Mouse (Mus musculus) CH12.LX (cell line): Measurements from ENCODE around the gene Arhgap6. TPM values are rescaled to one million over a fixed set of nuclear protein-coding genes. Genes with fewer than 3 reads are reported as not detected.
A peak's percentile ranks its signal among the peaks of the same experiment; 100 is the strongest.

Experiments
- DNase-seq: peaks from one replicate; pipeline ENCODE4 v3.0.0-alpha.2; 2013; ENCODE audit errors: extremely low read depth
- H3K27ac ChIP-seq: 2 replicates; pipeline ENCODE4 v1.5.1; 2012; ENCODE audit warnings: low read depth, mild to moderate bottlenecking, control low read depth, moderate library complexity; ENCODE audit not compliant: insufficient read depth
- H3K27me3 ChIP-seq: replicated peaks from 2 replicates; pipeline ENCODE3; 2012; ENCODE audit warnings: inconsistent platforms
- H3K36me3 ChIP-seq, 2 experiments: replicated peaks in 1 of 2; 2 replicates each; pipeline versions ENCODE3 to v1.6.1; 2012; ENCODE audit warnings: inconsistent platforms in 1 of 2, low read length in 1 of 2, mild to moderate bottlenecking in 1 of 2, mixed read lengths in 1 of 2, moderate library complexity in 1 of 2; ENCODE audit not compliant: control insufficient read depth in 1 of 2, insufficient read depth in 1 of 2
- H3K4me1 ChIP-seq, 2 experiments: 2 replicates each; pipeline ENCODE4 v1.6.1; 2012; ENCODE audit warnings: inconsistent platforms in 1 of 2, moderate library complexity in 1 of 2; ENCODE audit not compliant: insufficient read depth in 2 of 2, control insufficient read depth in 1 of 2
- H3K4me2 ChIP-seq: 2 replicates; pipeline ENCODE4 v1.6.1; 2012; ENCODE audit warnings: low read depth, mild to moderate bottlenecking, control low read depth; ENCODE audit not compliant: poor library complexity, insufficient read depth, severe bottlenecking
- H3K4me3 ChIP-seq, 3 experiments: fragments of 150-350 bp in 1 of 3; sonication (generic) in 1 of 3; replicated peaks in 1 of 3; 2 replicates each; pipeline versions ENCODE3 to v1.5.1; 2011 to 2012; ENCODE audit warnings: low read depth in 2 of 3, low read length in 2 of 3, mild to moderate bottlenecking in 2 of 3, moderate library complexity in 2 of 3, control low read depth in 1 of 3, improper control_type of control experiment in 1 of 3, inconsistent platforms in 1 of 3, mixed read lengths in 1 of 3; ENCODE audit not compliant: poor library complexity in 1 of 3
- H3K79me2 ChIP-seq: replicated peaks from 2 replicates; pipeline ENCODE4 v1.6.1; 2012; ENCODE audit warnings: mild to moderate bottlenecking, moderate library complexity; ENCODE audit not compliant: control insufficient read depth, poor library complexity, insufficient read depth, severe bottlenecking; ENCODE audit errors: extremely low read depth
- H3K9ac ChIP-seq: 2 replicates; pipeline ENCODE4 v1.6.1; 2012; ENCODE audit warnings: low read depth, mild to moderate bottlenecking, control low read depth, moderate library complexity; ENCODE audit not compliant: insufficient read depth
- H3K9me3 ChIP-seq: replicated peaks from 2 replicates; pipeline ENCODE3; 2012; ENCODE audit warnings: low read length, inconsistent platforms, mixed read lengths
- BHLHE40 ChIP-seq: IDR thresholded peaks from 2 replicates; pipeline ENCODE4 v1.6.1; 2011; ENCODE audit warnings: mild to moderate bottlenecking, low read depth, low read length, improper control_type of control experiment
- CTCF ChIP-seq, 2 experiments: IDR thresholded peaks in 1 of 2; conservative IDR thresholded peaks in 1 of 2; 2 replicates each; pipeline ENCODE4 v1.5.1; 2011 to 2012; ENCODE audit warnings: low read depth in 2 of 2, low read length in 2 of 2, improper control_type of control experiment in 1 of 2, inconsistent platforms in 1 of 2, mild to moderate bottlenecking in 1 of 2, moderate library complexity in 1 of 2
- E2F4 ChIP-seq: IDR thresholded peaks from 2 replicates; pipeline ENCODE4 v1.6.1; 2011; ENCODE audit warnings: low read depth, low read length, improper control_type of control experiment; ENCODE audit not compliant: insufficient replicate concordance
- GABPA ChIP-seq: IDR thresholded peaks from 2 replicates; pipeline ENCODE4 v1.6.1; 2012; ENCODE audit warnings: low read depth, low read length, improper control_type of control experiment, inconsistent platforms; ENCODE audit not compliant: insufficient replicate concordance
- JUND ChIP-seq: conservative IDR thresholded peaks from 2 replicates; pipeline ENCODE4 v1.6.1; 2011; ENCODE audit warnings: low read depth, low read length, improper control_type of control experiment
- MAX ChIP-seq: IDR thresholded peaks from 2 replicates; pipeline ENCODE4 v1.6.1; 2011; ENCODE audit warnings: low read length, improper control_type of control experiment
- MAZ ChIP-seq: IDR thresholded peaks from 2 replicates; pipeline ENCODE4 v1.6.1; 2012; ENCODE audit warnings: low read depth, mild to moderate bottlenecking, inconsistent platforms, low read length, improper control_type of control experiment, moderate library complexity
- MEF2A ChIP-seq: IDR thresholded peaks from 2 replicates; pipeline ENCODE4 v1.6.1; 2014; ENCODE audit warnings: low read depth, mild to moderate bottlenecking, inconsistent platforms, low read length, improper control_type of control experiment, borderline replicate concordance
- MXI1 ChIP-seq: IDR thresholded peaks from 2 replicates; pipeline ENCODE4 v1.6.1; 2011; ENCODE audit warnings: mild to moderate bottlenecking, low read depth, low read length, improper control_type of control experiment
- MYC ChIP-seq: IDR thresholded peaks from 2 replicates; pipeline ENCODE4 v1.6.1; 2011; ENCODE audit warnings: low read depth, mild to moderate bottlenecking, improper control_type of control experiment, low read length
- NRF1 ChIP-seq: IDR thresholded peaks from 2 replicates; pipeline ENCODE4 v1.6.1; 2014; ENCODE audit warnings: low read depth, mild to moderate bottlenecking, inconsistent platforms, low read length, improper control_type of control experiment, moderate library complexity
- PAX5 ChIP-seq: IDR thresholded peaks from 2 replicates; pipeline ENCODE4 v1.6.1; 2012; ENCODE audit warnings: low read length, inconsistent platforms, mixed read lengths
- POLR2AphosphoS2 ChIP-seq: IDR thresholded peaks from 2 replicates; pipeline ENCODE4 v1.6.1; 2011; ENCODE audit warnings: low read depth, low read length, improper control_type of control experiment
- RAD21 ChIP-seq: IDR thresholded peaks from 2 replicates; pipeline ENCODE4 v1.6.1; 2011; ENCODE audit warnings: low read depth, mild to moderate bottlenecking, low read length, improper control_type of control experiment, moderate library complexity
- SMC3 ChIP-seq: IDR thresholded peaks from 2 replicates; pipeline ENCODE4 v1.6.1; 2011; ENCODE audit warnings: low read depth, low read length, improper control_type of control experiment
- UBTF ChIP-seq: IDR thresholded peaks from 2 replicates; pipeline ENCODE4 v1.6.1; 2012; ENCODE audit warnings: low read depth, mild to moderate bottlenecking, inconsistent platforms, low read length, improper control_type of control experiment, moderate library complexity
- USF2 ChIP-seq: conservative IDR thresholded peaks from 2 replicates; pipeline ENCODE4 v1.6.1; 2011; ENCODE audit warnings: low read depth, low read length, improper control_type of control experiment
- ZMIZ1 ChIP-seq: IDR thresholded peaks from 2 replicates; pipeline ENCODE4 v1.6.1; 2012; ENCODE audit warnings: low read depth, mild to moderate bottlenecking, inconsistent platforms, low read length, improper control_type of control experiment
- dilution Hi-C: fragments of 300-500 bp; cut with MboI; formaldehyde crosslinking; loops from 2 replicates; pipeline ENCODE4 v1.14.3; 2020; ENCODE audit warnings: low sequenced_read_pairs; ENCODE audit not compliant: extremely low pct_unique_long_range_greater_than_20kb, extremely low pct_ligation_motif_present
- in situ Hi-C: fragments of 300-500 bp; cut with MboI; formaldehyde crosslinking; loops from 3 replicates; pipeline ENCODE4 v1.14.3; 2019; ENCODE audit warnings: low sequenced_read_pairs, low pct_ligation_motif_present, low pct_unique_long_range_greater_than_20kb, mixed read lengths
- polyA plus RNA-seq: library from polyadenylated mRNA; unstranded; fragments of >175 nt; gene quantifications from 2 replicates; pipeline ENCODE4 v1.2.1, GENCODE M21; 2012; ENCODE audit warnings: low read depth; ENCODE audit not compliant: insufficient read length
- total RNA-seq, 2 experiments: library from RNA; depleted of rRNA; stranded (reverse); fragments of 300-350 nt in 1 of 2; fragments of >200 nt in 1 of 2; gene quantifications; 2 replicates each; pipeline ENCODE4 v1.2.3; 2012 to 2014

Arhgap6 gene
- total and polyA plus RNA-seq, 3 experiments: 0.13 to 0.47 (median 0.46) TPM

GRCm38 (mm10) chrX:169081609-169082008 lies 286.7 kb downstream of the Arhgap6 start:
- H3K36me3 ChIP-seq: no peaks in the 10 kb centered on the region
- H3K27ac ChIP-seq: no peak overlapping the region
- no peaks in the 10 kb centered on the region for H3K4me1 ChIP-seq
- H3K4me3 ChIP-seq: no peak overlapping the region
- no peaks in the 10 kb centered on the region for H3K27me3 ChIP-seq
- no peaks in the 10 kb centered on the region for H3K9me3 ChIP-seq
- TF ChIP-seq MAZ (no peak), PAX5 (no peak)
- no peaks in the 10 kb centered on the region for H3K79me2 ChIP-seq
- dilution Hi-C loops: no loop called here
- in situ Hi-C loops: no loop called here
- no peak for DNase-seq
- no peak overlapping the region for H3K4me2 ChIP-seq
- H3K9ac ChIP-seq: no peak overlapping the region

GRCm38 (mm10) chrX:169085871-169086270 lies 291.0 kb downstream of the Arhgap6 start:
- Histone ChIP-seq H3K9ac (no peak overlapping the region), H3K27me3 (no peaks in the 10 kb centered on the region), H3K36me3 (no peaks in the 10 kb centered on the region), H3K27ac (no peak overlapping the region), H3K79me2 (no peaks in the 10 kb centered on the region)
- in situ Hi-C loops (no loop called here), dilution Hi-C loops (no loop called here)
- peak; percentile 45 for DNase-seq
- TF ChIP-seq ZMIZ1 (no peak), UBTF (no peak), POLR2AphosphoS2 (no peak), MAX (no peak), GABPA (no peak), RAD21 (peak; percentile 56), SMC3 (peak; percentile 85), MEF2A (no peak), MXI1 (no peak), JUND (no peak), CTCF (conservative IDR thresholded peaks at IDR 0.05 in 1 of 2, IDR thresholded peaks at IDR 0.05 in 1 of 2; ENCODE audit: low read depth in 2 of 2, low read length in 2 of 2) (peak; percentile 32 to 72), PAX5 (no peak)
- TF ChIP-seq, all 38 proteins: peak for 3
- Histone ChIP-seq H3K4me3 (no peak overlapping the region), H3K4me1 (no peaks in the 10 kb centered on the region), H3K9me3 (no peaks in the 10 kb centered on the region), H3K4me2 (no peak overlapping the region)

- Histone ChIP-seq H3K9me3 (no peaks in the 10 kb centered on the region), H3K27me3 (no peaks in the 10 kb centered on the region), H3K36me3 (no peaks in the 10 kb centered on the region), H3K27ac (no peak overlapping the region), H3K4me3 (no peak overlapping the region), H3K79me2 (no peaks in the 10 kb centered on the region), H3K4me1 (no peaks in the 10 kb centered on the region), H3K4me2 (no peak overlapping the region), H3K9ac (no peak overlapping the region)
- no peak for DNase-seq
- no peak for TF ChIP-seq NRF1
- TF ChIP-seq USF2: no peak
- TF ChIP-seq GABPA: no peak
- no peak for TF ChIP-seq E2F4
- no peak for TF ChIP-seq MEF2A
- TF ChIP-seq MYC: no peak
- no peak for TF ChIP-seq BHLHE40
- TF ChIP-seq PAX5: no peak
- TF ChIP-seq MAX: no peak
- in situ Hi-C loops (no loop called here), dilution Hi-C loops (no loop called here)
Observed at GRCm38 (mm10) chrX:169089221-169089620, 294.3 kb downstream of the Arhgap6 start.
